ENCODE assay signal across 18 mouse cellular contexts in genomic region chr11:46819930-46820329, GRCm38 (mm10). TPM values are rescaled to one million over a fixed set of nuclear protein-coding genes. Genes with fewer than 3 reads are reported as not detected.
"Had no signal": no experiment of that assay in that cellular context is flagged by ENCODE, and none has a peak within 500 bp of the region (broad histone marks: within the 10 kb centered on the region; RNA-seq: fewer than 3 reads in every experiment).

No protein-coding gene starts in this region.

- H3K27me3 ChIP-seq: limb, embryonic 13.5 days; midbrain, embryonic 15.5 days; neural tube, embryonic 12.5 days; stomach, embryonic 15.5 days had no signal

- ATAC-seq: midbrain, embryonic 15.5 days had no signal

- H3K27ac ChIP-seq: kidney, postnatal 0 days; limb, embryonic 13.5 days; liver, embryonic 14.5 days; midbrain, embryonic 15.5 days; neural tube, embryonic 12.5 days; stomach, embryonic 15.5 days had no signal

- H3K4me1 ChIP-seq: limb, embryonic 13.5 days; midbrain, embryonic 15.5 days; neural tube, embryonic 12.5 days; stomach, embryonic 15.5 days had no signal

- H3K36me3 ChIP-seq: limb, embryonic 13.5 days; midbrain, embryonic 15.5 days; neural tube, embryonic 12.5 days; stomach, embryonic 15.5 days had no signal

- H3K9me3 ChIP-seq: limb, embryonic 13.5 days; midbrain, embryonic 15.5 days; neural tube, embryonic 12.5 days; stomach, embryonic 15.5 days had no signal

- H3K9ac ChIP-seq: limb, embryonic 13.5 days; liver, embryonic 14.5 days; midbrain, embryonic 15.5 days; neural tube, embryonic 12.5 days; stomach, embryonic 15.5 days had no signal

- DNase-seq: kidney, adult 8-10 months; left cerebral cortex, postnatal 4 days; lung, adult 18-20 months; lung, postnatal 36 days; retina, postnatal 1 day; right cerebral cortex, postnatal 4 days; thymus, adult 2 months; thymus, postnatal 25 days had no signal

- H3K4me3 ChIP-seq: limb, embryonic 13.5 days; midbrain, embryonic 15.5 days; neural tube, embryonic 12.5 days; stomach, embryonic 15.5 days had no signal

- H3K4me2 ChIP-seq: limb, embryonic 13.5 days; midbrain, embryonic 11.5 days; midbrain, embryonic 15.5 days; neural tube, embryonic 12.5 days; stomach, embryonic 15.5 days had no signal

RNA-seq across cellular contexts. Expression of gene Timd4, which starts 9.3 kb away (rescaled TPM):
- total RNA-seq: layer of hippocampus, postnatal 10 days; left cerebral cortex, postnatal 4 days; monocyte, adult 5-6 weeks; neutrophil, adult 5-6 weeks had no signal
- polyA plus RNA-seq: neural tube, embryonic 12.5 days had no signal
